Mouse (Mus musculus): ENCODE results near the gene Pkmyt1.

Pkmyt1 gene

DNA sequence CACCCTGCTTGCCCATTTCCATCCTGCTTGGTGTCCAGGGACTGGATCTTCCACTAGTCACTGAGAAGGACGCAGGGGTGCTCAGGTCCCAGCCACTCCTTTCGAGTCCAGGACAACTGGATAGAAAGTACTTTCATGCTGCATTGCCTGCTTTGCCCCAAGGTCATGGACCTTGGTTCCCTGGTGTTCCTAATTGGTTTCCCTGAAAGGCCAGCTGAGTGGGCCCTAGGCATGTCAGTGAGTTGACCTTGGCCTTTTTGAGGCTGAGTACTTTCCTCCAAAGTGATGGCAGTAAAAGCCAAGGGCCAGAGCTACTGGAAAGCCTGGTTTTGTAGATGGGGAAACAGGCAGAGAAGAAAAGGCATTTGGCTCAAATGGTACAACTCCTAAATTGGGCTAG is 4.2 kb upstream of the Pkmyt1 start:
- no peak for DNase-seq (ENCODE audit: extremely low read depth, low read depth)

DNA sequence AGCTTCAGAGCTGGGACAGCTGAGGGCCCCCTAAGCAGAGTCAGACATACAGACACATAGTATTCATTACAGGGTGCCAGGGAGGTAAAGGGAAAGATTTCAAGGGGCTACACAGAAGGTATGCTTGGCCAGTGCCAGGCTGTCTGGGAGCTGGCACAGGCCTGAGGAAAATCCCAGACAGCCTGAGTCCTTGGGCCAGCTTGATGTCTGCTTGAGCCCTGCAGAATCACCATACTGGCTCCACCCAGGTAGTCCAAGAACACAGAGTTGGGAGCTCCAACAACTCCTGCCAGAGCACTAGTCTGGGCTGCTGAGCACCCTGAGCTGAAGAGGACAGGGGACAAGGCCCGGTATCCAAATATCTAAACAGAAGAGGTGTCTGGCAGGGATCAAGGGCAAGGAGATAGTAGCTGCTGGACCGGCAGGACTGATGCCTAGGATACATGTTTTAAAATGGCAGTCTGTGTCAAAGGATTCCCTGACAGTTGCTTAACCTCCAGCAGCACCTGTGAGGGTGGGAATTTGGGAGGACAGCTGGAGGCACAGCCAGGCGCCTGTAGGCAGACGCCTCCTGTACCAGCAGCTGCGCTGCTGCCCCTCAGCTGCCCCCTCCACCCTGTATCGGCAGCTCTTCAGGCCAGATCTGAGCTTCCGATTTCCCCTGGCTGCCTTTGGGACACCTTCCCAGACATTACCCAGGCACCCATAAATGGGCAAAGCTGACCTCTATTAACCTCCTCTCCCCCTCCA is 3.6 kb upstream of the Pkmyt1 start, which contains the start of gene 1520401A03Rik:
Gene 1520401A03Rik (minus strand): TSS at position 408 of the 750 bp plus-strand sequence.
- DNase-seq (ENCODE audit: extremely low read depth, low read depth) = no peak

DNA sequence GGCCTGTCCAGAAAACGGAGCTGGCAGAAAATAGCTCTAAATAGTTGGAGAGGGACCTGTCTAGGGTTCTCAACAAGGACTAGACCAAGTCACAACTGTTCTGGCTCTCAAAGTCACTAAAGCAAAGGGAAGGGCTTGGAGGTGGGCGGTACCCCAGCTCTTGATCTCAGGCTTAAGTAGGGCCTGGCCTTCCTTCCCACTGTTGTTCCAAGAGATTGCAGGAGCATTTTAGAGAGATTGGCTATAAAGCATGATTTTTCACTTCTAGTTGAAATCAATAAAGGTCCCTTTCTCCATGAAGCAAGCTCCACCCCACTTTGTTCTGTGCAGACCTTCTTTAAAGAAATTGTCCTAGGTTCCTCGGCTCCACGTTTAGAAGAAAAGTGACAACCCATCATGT is 659 bp upstream of the Pkmyt1 start:
- peak; percentile 46 for DNase-seq (ENCODE audit: extremely low read depth, low read depth)

DNA sequence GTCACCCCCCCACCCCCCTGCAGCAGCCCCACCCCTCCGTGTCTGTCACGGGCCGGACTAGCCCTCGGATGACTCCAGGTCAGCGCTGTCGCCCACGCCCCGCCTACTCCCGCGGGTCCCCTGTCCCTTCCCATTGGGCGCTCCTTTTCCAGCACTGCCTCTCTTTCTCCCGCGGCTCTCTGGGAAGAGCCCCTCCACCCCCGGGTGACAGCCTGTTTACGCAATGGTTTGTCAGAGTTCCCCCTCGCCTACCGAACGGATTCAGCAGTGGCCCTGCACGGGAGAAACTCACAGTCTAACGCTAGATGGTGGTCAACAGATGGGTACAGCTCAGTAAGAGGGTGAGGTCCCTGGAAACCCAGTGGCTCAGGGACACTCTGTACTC is 614 bp downstream of the Pkmyt1 start:
- peak; percentile 46 for DNase-seq (ENCODE audit: extremely low read depth, low read depth)

DNA sequence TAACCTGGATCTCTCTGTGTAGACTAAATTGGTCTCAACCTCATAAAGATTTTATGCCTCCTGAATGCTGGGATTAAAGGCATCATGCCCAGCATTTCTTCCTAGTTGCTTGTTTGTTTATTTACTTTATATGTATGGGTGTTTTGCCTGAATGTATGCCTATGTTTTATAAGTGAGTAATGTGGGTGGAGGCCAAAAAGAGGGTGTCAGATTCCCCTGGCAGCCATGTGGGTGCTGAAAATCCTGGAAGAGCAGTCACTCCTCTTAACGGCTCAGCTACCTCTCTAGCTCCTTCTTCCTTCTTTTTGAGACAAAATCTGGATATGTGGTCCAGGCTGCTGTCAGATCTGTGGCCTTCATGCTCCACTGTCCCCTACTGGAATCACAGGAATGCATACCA is 4.3 kb downstream of the Pkmyt1 start:
- no peak for DNase-seq (ENCODE audit: extremely low read depth, low read depth)

DNA sequence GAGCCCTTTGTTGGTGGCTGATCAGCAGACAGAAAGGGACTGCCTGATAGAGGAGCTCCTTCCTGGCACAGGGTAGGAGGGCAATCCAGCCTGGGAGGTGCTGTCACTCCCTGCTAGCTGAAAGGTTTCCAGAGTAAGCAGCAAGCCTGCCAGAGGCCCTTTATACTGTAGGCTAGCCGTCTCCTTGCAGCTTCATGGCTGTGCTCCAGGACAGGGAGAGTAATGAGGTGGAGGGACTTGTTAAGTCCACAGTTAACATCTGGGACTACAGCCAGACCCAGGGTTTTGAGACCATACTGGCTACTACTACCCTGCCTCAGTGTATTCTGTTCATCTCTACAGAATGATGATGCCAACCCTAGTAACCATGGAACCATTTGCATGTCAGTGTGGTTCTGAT is 8.2 kb downstream of the Pkmyt1 start:
- DNase-seq (ENCODE audit: extremely low read depth, low read depth) = no peak

DNA sequence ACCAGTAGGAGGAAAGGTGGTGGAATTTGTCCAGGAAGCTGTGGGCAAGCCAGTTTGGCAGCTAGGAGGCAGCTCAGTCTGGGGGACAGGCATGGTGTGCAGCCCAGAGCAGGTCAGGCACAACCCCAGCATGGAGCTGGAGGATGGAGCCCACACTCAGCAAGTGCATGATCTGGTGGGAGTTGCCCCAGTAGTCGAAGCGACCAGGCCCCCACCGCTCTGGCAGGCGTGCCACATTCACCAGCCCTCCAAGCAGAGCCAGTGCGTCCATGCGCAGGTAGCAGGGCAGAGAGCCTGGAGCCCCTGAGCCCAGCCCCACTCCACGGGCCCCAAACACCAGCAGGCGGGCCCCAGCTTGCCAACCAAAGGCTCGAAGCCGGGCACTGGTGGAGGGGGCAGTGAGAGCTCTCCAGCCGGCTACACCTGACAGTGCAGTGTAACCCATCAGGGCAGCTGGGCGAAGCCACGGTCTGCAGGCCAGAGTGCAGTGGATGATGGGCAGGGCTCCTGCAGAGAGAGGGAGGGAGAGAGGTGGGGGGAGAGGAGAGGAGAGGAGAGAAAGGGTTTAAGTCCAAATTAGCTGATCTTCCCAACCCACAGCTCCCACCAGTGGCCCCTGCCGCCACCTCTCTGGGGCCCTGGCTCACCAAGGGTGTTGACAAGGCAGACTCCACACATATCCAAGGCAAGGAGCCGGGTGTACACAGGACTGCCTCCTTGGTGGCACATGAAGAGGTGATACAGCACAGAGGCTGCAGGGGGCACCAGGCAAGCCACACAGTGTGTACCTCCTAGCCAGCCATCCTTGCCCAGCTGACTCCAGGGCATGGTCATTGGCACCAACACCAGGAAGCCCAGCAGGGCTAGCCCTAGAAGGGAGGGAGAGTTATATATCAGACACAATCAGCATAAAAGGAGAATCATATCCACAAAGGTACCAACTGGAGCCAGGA is 11.6 kb downstream of the Pkmyt1 start:
- DNase-seq (ENCODE audit: extremely low read depth, low read depth) = no peak

DNA sequence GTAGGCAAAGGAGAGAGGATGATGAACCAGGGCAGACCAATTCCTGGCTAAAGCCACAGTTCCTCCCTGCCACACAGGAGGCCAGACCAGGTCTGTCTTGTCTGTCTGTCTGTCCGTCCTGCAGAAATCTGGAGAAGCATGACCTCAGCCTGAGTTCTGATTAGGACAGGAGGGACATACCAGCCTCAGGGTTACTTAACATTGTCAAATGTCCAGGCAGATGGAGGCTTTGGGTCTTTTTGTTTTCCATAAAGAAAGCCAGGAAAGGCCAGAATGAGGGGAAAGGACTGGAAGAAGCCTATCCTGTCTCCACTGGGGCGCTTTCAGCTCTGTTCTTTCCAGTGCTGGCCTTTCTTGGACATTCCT is 12.7 kb downstream of the Pkmyt1 start:
- DNase-seq (ENCODE audit: extremely low read depth, low read depth) = no peak

DNA sequence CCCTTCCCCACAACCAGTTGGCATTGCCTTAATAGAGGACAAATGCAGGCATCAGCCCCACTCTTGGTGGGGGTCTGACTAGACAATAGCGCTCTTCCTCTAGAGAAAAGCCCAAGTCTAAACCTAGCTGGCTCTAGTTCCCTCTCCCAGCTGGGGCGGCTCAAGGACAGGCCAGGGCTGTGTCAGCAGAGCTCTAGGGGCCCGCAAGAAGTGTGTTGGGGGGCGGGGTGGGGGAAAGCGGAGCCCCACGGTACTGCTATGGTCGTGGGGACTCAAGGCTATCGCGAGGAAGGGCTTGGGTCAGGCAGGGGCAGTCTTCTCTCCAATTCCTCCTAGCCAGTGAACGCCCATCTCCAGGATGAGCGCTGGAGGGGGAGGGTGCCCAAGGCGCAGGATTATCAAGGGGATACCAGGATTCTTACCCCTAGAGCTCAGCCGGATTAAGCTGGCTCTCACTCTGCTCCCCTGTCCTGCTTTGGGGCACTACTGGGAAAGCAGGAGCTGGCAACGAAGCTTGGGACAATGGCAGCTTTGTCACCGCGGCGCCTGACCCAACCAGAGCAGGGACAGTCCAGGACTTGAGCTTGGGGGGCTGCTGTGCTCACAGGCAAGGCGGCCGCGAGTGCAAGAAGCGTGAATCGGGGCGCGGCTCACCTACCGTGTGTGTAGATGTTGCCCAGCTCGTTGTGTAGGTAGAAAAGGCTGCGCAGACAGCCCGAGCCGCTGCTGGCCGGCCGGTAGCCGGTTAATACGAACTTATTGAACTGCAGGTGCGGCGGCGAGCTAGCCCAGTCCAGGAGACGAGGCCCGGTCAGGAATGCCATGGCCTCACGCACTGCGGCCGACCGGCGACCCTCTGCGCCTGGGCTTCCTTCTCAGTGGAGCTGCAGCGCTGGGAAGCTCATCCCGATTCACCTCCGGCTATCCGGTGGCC is 13.3 kb downstream of the Pkmyt1 start:
- no peak for DNase-seq (ENCODE audit: extremely low read depth, low read depth)

DNA sequence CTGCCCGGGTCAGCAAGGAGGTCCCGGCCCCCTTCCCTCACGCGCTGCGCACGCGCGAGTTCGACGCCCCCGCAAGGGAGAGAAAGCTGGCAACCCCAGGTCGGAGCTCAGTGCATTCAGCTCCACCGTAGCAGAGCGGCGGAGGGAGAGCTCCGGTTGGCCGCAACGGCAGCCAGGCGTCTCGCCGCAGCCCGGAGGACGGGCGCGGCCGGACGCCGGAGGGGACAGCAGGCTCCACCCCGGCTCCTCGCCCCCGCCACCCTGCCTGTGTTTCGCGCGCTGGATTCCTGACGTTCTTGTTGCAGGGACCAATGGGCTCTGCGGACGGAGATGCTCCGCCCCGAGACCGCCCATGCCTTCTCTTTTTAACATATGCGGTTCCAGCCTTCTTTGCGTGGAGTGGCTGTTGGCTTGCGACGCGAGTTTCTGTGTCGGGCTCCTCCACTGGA is 14.0 kb downstream of the Pkmyt1 start:
- DNase-seq (ENCODE audit: extremely low read depth, low read depth) = peak; percentile 67

DNA sequence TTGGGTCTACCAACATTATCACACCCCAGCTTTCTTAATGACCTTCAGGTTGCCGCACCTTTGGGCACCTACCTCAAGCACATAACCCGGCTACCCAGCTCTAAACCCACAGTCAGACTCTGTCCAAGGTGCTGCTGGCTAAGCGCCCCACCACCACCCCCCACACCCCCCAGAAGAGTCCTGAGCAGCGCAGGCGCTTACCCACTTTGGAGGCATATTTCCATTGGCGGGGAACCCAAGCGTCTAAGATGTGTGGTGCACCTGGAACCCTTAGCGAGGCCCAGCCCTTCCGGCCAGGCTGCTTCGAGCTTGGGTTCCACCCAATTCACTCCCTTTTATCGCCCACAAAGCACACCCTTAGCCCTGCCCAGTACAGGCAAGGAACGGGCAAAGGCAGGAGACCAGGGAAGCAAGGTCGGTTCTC is 14.5 kb downstream of the Pkmyt1 start, which contains the start of gene Paqr4:
Gene Paqr4 (minus strand): TSS at position 270 of the 424 bp plus-strand sequence.
- DNase-seq (ENCODE audit: extremely low read depth, low read depth) = peak; percentile 17

DNA sequence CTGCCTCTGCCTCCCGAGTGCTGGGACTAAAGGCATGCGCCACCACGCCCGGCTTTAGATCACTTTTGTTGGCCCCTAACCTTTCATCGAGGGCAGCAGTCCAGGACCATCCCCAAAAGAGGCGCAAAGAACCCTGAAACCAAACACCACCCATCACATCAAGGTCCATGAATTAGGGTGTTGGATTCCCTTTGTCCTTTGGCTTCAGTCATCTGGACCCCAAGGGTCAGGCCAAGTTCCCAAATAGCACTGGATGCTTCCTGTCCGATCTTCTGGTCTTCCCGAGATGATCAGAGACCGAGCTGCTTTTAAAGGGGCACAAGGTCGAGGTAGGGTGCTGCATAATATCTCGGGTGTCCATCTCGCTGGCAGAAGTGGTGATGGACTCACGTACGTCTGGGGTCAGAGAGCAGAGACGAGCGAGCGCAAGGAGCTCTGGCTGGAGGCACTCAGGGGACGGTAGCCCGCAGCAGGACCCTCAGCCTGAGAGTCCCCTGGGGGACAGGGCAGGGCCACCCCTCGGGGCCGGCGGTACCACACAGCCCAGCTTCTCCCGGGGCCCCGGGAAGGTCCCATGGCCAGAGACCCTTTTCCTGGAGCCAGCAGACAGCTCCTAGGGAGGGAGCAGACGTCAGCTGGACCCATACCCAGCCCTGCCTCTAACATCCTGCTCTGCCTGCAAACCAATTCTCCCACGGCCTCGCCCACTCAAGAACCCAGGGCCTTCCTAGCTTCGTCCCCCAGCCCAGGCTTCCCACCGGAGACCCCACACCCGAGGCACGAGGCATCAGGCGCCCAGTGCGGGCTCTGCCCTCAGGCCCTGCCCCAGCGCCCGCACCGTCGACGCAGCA is 15.4 kb downstream of the Pkmyt1 start:
- DNase-seq (ENCODE audit: extremely low read depth, low read depth) = no peak

DNA sequence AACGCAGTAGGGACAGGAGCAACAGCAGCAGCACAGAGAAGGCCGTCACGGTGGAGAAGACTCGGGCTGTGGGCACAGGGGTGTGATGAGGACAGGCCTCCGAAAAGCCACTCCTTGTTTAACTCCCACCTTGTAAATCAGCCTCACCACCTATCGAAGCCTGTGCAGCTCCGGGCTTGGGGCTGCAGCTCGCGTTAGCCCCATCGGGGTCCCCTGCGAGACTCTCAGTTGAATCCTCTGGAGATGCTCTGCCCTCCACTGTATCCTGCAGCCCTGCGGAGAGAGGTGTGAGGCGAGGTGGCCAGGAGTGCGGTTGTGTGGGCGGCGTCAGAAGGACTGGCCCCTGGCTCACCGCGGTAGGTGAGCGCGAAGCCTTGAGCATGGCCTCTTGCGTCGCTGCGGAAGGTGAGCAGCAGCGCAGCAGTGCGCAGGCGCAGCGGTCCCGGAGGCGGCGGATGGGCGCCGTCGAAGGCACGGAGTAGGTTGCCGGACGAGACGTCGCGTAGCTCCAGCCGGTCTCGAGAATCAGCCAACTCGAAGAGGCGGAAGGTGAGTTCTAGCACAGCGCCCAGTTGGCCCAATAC is 16.2 kb downstream of the Pkmyt1 start:
- no peak for DNase-seq (ENCODE audit: extremely low read depth, low read depth)

DNA sequence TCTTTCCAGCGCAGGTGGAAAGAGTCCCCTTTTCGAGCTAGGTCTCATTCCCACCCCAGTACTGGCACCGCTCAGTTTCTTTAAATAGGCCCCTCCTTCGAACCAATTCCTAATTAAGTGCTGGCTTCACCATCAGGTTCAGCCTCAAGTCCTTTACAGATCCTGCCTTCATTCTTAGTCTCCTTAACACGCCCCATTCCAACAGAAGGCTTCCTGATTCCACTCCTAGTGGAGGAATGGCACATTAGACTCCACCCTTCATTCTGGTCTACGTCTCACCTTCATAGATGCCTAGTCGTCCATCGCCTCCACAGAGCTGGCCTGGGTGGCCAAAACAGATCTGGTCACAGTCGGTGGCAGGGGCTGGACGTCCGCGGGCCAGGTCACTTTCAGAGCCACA is 16.8 kb downstream of the Pkmyt1 start:
- DNase-seq (ENCODE audit: extremely low read depth, low read depth) = no peak

DNA sequence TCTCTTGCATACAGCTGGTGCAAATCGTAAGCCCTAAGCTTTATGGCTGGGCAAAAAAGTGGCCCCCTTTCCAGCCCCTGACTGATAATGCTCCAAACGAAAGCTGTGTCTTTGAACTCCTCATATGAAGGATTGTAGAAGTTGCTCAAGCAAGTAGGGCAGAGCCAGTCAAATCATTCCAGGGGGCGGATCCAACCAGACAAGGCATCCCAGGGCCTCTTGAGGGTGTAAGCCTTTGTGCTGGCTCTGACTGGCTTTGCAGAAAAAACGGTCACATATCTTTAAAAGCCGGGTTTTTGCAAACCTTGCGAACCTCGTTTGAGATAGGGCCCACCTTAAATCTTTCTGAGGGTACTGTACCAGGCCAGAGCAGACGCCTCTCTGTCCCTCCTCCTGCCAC is 17.9 kb downstream of the Pkmyt1 start:
- no peak for DNase-seq (ENCODE audit: extremely low read depth, low read depth)

DNA sequence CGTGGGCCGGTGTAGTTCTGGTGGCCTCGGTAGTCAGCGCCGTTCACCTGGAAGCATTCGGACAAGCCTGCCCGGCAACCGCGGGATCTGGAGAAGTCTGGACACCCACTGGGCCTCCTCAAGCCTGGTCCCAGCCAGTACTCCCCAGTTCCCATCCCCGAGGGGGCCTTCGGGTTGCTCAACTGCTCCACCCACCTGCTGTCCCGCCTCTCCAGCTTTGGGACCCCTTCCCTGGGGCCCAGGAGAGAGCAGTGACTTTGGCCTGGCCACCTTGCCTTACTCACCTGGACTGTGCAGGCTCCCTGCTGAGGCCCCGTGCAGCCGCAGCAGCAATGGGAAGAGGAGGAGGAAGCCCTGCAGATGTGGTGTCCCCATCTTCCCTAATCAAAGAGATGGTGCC is 18.5 kb downstream of the Pkmyt1 start:
- DNase-seq (ENCODE audit: extremely low read depth, low read depth) = no peak

DNA sequence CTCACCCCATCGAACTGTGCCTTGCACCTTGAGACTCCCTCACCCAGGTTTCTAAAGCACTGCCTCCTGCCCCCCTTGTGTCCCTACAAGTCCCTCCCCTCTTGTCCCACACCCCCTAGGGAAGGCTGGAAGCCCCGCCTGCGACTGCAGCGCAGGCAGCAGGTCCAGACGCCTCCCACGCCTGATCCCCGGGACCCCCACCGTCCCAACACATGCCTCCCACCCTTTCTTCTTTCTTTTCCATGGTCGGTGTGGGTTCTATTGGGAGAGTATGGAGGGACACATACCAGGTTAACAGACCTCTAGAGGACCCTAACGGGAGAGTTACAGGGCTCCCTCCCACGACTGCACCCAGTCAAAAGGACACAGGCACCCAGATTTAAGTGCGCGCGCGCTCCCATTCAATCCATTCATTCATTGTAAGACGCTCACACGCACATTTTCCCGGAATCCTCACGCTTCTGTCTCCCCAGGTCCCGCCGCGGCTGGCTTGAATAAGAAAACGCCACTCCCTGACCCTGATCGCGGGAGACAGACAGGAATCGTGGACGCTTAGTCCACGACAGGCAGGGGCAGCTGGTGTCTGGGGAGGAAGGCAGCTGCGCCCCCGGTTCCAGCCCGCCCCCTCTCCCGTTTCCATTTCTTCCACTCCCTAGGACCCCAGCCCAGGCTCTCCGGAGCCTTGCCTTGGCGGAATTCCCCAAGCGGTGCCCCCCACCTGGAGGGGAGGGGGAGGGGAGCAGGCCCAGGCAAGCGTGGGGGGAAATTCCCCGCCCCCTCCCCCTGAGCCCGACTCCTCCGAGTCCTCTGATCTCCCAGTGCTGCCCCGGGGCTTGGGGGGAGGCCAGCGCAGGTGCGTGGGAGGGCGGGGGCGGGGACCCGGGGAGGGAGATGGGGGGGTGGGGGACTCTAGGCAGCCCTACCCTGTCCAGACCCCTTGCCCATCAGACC is 19.4 kb downstream of the Pkmyt1 start, which contains the start of gene Kremen2:
Gene Kremen2 (minus strand): TSS at position 533 of the 951 bp plus-strand sequence.
- DNase-seq (ENCODE audit: extremely low read depth, low read depth) = no peak

DNA sequence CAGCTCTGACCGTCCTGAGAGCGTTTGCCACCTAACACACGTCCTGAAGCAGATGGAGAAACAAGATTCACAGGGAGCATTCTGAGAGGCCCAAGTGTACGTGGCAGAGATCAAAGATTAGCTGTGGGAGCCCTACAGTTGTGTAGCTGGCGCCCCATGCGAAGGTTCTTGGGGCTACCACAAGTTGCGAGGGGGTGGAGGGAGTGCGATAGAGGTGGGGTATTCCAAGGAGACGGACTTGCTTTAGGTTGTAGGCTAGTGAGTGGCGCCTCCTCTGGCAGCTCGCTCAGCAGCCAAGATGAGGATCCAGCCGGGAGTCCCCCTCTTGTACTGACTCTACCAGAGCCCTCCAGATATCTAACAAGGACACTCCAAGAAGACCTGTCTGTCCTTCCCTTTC is 20.2 kb downstream of the Pkmyt1 start:
- DNase-seq (ENCODE audit: extremely low read depth, low read depth) = no peak

DNA sequence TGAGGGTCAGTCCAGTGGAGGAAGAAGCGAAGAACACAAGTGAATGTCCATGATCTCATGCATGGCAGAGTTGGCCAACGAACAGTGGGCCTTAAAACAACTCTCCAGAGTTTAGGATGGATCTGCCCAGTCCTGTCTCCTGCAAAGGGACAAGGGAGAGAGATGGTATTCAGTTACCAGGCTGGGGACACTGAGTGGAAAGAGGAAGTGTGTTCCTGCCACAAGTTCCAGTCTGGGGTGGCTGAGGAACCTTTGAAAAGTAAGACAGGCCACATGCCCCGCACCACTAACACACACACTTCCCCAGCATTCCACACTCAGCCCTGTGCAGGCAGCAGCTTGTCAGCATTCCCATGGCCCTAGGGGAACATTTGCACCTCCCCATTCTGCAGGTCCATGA is 20.6 kb downstream of the Pkmyt1 start:
- peak; percentile 55 for DNase-seq (ENCODE audit: extremely low read depth, low read depth)
